Mouse (Mus musculus) macrophage (primary cell): ENCODE results near the gene Gm5141. TPM values are rescaled to one million over a fixed set of nuclear protein-coding genes. Genes with fewer than 3 reads are reported as not detected.
"Not testable (repeated sequence)": the region's sequence is repeated elsewhere in the genome, so short reads cannot be mapped to it uniquely, and the experiment has no call there.

Source experiments
- H3K27ac ChIP-seq: fragments of 350-480 bp; formaldehyde crosslinking; 2 replicates; pipeline ENCODE4 v1.9.0; 2021
- H3K36me3 ChIP-seq: fragments of 350-480 bp; formaldehyde crosslinking; 2 replicates; pipeline ENCODE4 v1.9.0; 2021; ENCODE audit errors: inconsistent target
- H3K4me3 ChIP-seq: fragments of 350-480 bp; formaldehyde crosslinking; 2 replicates; pipeline ENCODE4 v1.9.0; 2021; ENCODE audit errors: inconsistent target
- H3K79me2 ChIP-seq: fragments of 350-480 bp; formaldehyde crosslinking; 2 replicates; pipeline ENCODE4 v1.9.0; 2021; ENCODE audit errors: inconsistent target
- WGBS: methylation state at CpG from one replicate; pipeline ENCODE4 v1.1.7; 2026; ENCODE audit warnings: inconsistent platforms; ENCODE audit not compliant: missing documents; 5-methylcytosine and 5-hydroxymethylcytosine counted together
- polyA plus RNA-seq: library from polyadenylated mRNA; stranded (reverse); fragments of 250-400 nt; gene quantifications from 3 replicates; pipeline ENCODE4 v1.2.4, GENCODE M21; 2018; ENCODE audit warnings: inconsistent platforms
- total RNA-seq, 78 experiments: library from RNA; depleted of rRNA; stranded (reverse); fragments of 250-400 nt; gene quantifications; 1 replicate in 9 of 78; 2 replicates in 24 of 78; 3 replicates in 43 of 78; 4 replicates in 2 of 78; pipeline ENCODE4 v1.2.4; 2018; ENCODE audit warnings: inconsistent platforms in 56 of 78

The Gm5141 gene
- total RNA-seq (2018; cell fraction: chromatin; rRNA removed), result 10 to 100 TPM in 6 of 26 experiments, 1 to 10 TPM in 18, under 1 TPM in 2; 0.54 to 16.7 (median 4.2) TPM
- 1 to 10 TPM in 15 of 26 experiments, under 1 TPM in 11; 0.14 to 3.0 (median 1.2) TPM for total RNA-seq (2018; cell fraction: cytosol; rRNA removed)
- total RNA-seq (2018; cell fraction: nucleus; rRNA removed), result 10 to 100 TPM in 3 of 26 experiments, 1 to 10 TPM in 22, under 1 TPM in 1; 0.83 to 22.3 (median 3.3) TPM
- polyA plus RNA-seq, result 1.8 to 5.2 TPM (median 2.6 TPM) in 3 replicates

GRCm38 (mm10) chr13:62785199-62786134, at the start of gene Gm5141:
Gene Gm5141 (minus strand): TSS chr13:62785808.
- peak within 1 kb of the TSS; percentile 66 for H3K4me3 ChIP-seq
- H3K27ac ChIP-seq, H3K36me3 ChIP-seq, H3K79me2 ChIP-seq: not testable (repeated sequence)
- 4% methylated on average over 18 of the region's 23 CpGs for WGBS

DNA sequence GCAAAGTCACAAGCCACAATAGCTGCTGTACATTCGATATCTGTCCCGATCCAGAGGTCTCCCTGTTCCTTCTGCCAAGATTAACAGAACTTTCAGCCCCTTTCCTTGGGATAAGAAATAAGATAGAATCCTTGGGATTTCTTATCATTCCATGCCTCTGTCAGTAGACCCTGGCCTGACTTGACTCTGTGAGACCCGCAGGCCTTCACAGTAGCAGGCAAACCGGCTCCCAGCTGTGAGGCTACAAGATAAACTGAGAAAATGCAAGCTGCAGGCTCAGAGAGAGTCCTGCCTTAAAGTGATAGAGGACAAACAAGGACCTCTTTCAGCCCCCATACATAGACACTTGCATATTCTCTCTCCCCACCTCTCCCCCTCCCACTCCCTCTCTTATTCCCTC, 47.7 kb upstream of the Gm5141 start:
- Histone ChIP-seq H3K79me2 (no peaks in the 10 kb centered on the region), H3K4me3 (no peak overlapping the region), H3K27ac (no peak overlapping the region), H3K36me3 (no peaks in the 10 kb centered on the region)
- WGBS, result 51% methylated on average over 4 of the region's 4 CpGs

- 92% methylated on average over 2 of the region's 2 CpGs for WGBS
- no peaks in the 10 kb centered on the region for H3K79me2 ChIP-seq
- H3K4me3 ChIP-seq, result no peak overlapping the region
These were observed 46.6 kb upstream of the Gm5141 start for GRCm38 (mm10) chr13:62832239-62832638.

GRCm38 (mm10) chr13:62815705-62816104, 30.1 kb upstream of the Gm5141 start:
- WGBS, result 69% methylated on average over 3 of the region's 3 CpGs
- not testable (repeated sequence) for H3K79me2 ChIP-seq, H3K4me3 ChIP-seq, H3K27ac ChIP-seq, H3K36me3 ChIP-seq

More at GRCm38 (mm10) chr13:62832239-62832638, 46.6 kb upstream of the Gm5141 start:
- Histone ChIP-seq H3K27ac (no peak overlapping the region), H3K36me3 (no peaks in the 10 kb centered on the region)

DNA sequence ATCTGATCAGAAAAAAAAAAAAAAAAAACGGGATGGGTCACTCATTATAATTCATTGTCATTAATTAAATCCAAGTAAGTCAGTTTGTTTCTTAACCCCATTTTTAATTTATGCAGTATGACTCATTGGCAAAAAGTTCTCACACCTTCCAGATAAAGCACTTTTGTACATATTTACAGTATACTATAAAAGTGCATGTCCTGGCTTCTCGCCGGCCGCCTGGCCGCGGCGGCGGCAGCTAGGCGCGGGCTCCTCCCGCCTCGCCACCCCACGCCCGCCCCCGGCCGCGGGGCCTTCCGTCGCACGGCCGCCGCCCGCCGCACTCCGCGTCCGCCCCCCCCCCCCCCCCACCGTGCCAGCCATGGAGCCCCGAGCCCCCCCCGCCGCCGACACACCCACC, 27.1 kb upstream of the Gm5141 start:
- Histone ChIP-seq H3K36me3 (no peaks in the 10 kb centered on the region), H3K4me3 (no peak overlapping the region)

DNA sequence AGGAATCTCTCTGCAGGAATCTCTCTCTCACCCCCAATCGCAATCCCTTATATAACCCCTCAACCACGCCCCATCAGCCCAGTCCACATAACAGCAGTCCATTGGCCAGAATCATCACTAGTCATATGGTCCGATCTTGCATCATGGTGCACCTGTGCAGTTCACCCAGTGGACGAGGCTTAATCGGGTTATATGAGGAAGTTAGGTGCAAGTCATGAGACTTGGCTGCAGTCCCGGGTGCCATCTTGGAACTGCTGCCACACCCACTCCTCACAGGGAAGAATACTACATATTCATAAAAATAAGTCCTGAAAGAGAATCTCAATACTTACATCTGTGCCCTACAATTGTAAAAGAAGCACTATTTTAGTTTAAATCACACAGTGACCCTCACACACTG, 22.4 kb upstream of the Gm5141 start:
- H3K79me2 ChIP-seq, H3K36me3 ChIP-seq, H3K4me3 ChIP-seq, H3K27ac ChIP-seq: not testable (repeated sequence)
- WGBS, result 64% methylated on average over 6 of the region's 6 CpGs

More for the DNA sequence above, 27.1 kb upstream of the Gm5141 start:
- WGBS, result 12% methylated on average over 13 of the region's 32 CpGs
- H3K27ac ChIP-seq, result no peak overlapping the region
- no peaks in the 10 kb centered on the region for H3K79me2 ChIP-seq

DNA sequence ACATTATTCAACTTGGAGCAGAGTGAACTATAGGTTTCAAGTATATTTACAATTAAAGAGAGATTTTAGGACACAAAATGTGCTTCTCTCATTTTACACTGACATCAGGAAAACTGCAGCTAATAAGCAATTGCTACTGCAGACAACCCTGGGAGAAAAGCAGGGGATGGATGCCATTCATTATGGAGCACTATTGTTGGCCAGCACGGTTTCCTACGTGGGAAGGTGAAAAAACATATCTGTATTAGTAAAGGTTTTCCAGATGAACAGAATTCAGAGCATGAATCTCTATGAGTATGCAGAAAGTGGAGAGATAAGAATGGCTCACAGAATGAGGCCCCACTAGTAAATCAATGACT, 506 bp upstream of the Gm5141 start:
- H3K27ac ChIP-seq, H3K36me3 ChIP-seq, H3K79me2 ChIP-seq: not testable (repeated sequence)
- peak overlapping the region; percentile 66 for H3K4me3 ChIP-seq
- WGBS, result 65% methylated on average over 2 of the region's 2 CpGs

GRCm38 (mm10) chr13:62763806-62764205, 21.8 kb downstream of the Gm5141 start:
- not testable (repeated sequence) for H3K36me3 ChIP-seq, H3K79me2 ChIP-seq, H3K4me3 ChIP-seq, H3K27ac ChIP-seq
- 64% methylated on average over 2 of the region's 2 CpGs for WGBS

GRCm38 (mm10) chr13:62760432-62761415, 24.9 kb downstream of the Gm5141 start, which contains the start of gene Platr25:
Gene Platr25 (minus strand): TSS chr13:62760709.
- 16% methylated on average over 19 of the region's 20 CpGs for WGBS
- not testable (repeated sequence) for H3K27ac ChIP-seq, H3K79me2 ChIP-seq, H3K36me3 ChIP-seq
- H3K4me3 ChIP-seq, result peak within 1 kb of the TSS; percentile 50

DNA sequence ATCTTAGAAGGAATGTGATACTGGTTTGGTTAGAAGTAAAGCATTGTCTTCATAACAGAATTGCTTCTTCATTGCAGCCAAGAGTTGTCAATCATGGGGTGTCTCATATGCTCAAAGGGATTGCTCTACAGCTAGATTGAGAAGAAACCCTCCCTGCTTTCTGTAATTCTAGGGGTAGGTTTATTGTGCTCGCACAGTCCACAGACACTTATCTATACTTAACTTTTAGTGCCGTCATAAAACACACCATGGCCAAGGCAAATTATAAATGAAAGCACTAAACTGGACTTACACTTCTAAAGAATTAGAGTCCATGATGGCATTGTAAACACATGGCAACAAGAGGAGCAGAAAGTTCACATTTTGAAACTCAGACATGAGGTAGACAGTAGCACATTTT, 52.3 kb downstream of the Gm5141 start:
- WGBS, result 95% methylated on average over 2 of the region's 2 CpGs
- no peaks in the 10 kb centered on the region for H3K36me3 ChIP-seq
- no peak overlapping the region for H3K27ac ChIP-seq
- H3K4me3 ChIP-seq, result no peak overlapping the region
- H3K79me2 ChIP-seq, result no peaks in the 10 kb centered on the region

Other genes starting within 250 kb of the Gm5141 start
- gene Zfp935, start 227.3 kb downstream of the Gm5141 start, polyA plus RNA-seq, result not detected in 3 replicates
- gene Zfp934, start 214.6 kb downstream of the Gm5141 start, polyA plus RNA-seq, result 4.4 to 8.6 TPM (median 7.2 TPM) in 3 replicates
- 0.79 to 2.9 TPM (median 2.0 TPM) in 3 replicates for gene 6720489N17Rik, start 161.6 kb downstream of the Gm5141 start, polyA plus RNA-seq
- gene Platr25, start 25.1 kb downstream of the Gm5141 start, polyA plus RNA-seq, result 3.9 to 12.8 TPM (median 10.8 TPM) in 3 replicates
- gene Fbp2, start 72.6 kb upstream of the Gm5141 start, polyA plus RNA-seq, result not detected in 3 replicates
- 0.13 TPM in 1 of 3 replicates, not detected in the others for gene Fbp1, start 102.5 kb upstream of the Gm5141 start, polyA plus RNA-seq
- 59.3 to 123 TPM (median 81.6 TPM) in 3 replicates for gene 2010111I01Rik, start 179.1 kb upstream of the Gm5141 start, polyA plus RNA-seq